Mouse (Mus musculus) MEL (cell line): ENCODE data around the gene Aunip. TPM values are rescaled to one million over a fixed set of nuclear protein-coding genes. Genes with fewer than 3 reads are reported as not detected.

Source experiments
- DNase-seq: peaks from one replicate; pipeline ENCODE4 v3.0.0; 2011; ENCODE audit warnings: low read depth, low spot score
- H3K27ac ChIP-seq: 2 replicates; pipeline ENCODE4 v1.5.1; 2012; ENCODE audit warnings: low read depth, mild to moderate bottlenecking, control low read depth, low read length, moderate library complexity; ENCODE audit not compliant: control insufficient read depth
- H3K27me3 ChIP-seq, 2 experiments: fragments of 150-350 bp in 1 of 2; sonication (generic) in 1 of 2; 2 replicates each; pipeline ENCODE4 v1.6.1; 2012; ENCODE audit warnings: low read length in 2 of 2, mild to moderate bottlenecking in 2 of 2, improper control_type of control experiment in 1 of 2, moderate library complexity in 1 of 2; ENCODE audit not compliant: insufficient read depth in 2 of 2, control insufficient read depth in 1 of 2
- H3K36me3 ChIP-seq, 2 experiments: 2 replicates each; pipeline ENCODE4 v1.6.1; 2012 to 2014; ENCODE audit warnings: low read length in 2 of 2, improper control_type of control experiment in 1 of 2, inconsistent platforms in 1 of 2, mild to moderate bottlenecking in 1 of 2; ENCODE audit not compliant: insufficient read depth in 2 of 2, control insufficient read depth in 1 of 2
- H3K4me1 ChIP-seq, 2 experiments: fragments of 150-350 bp in 1 of 2; sonication (generic) in 1 of 2; 2 replicates each; pipeline ENCODE4 v1.6.1; 2012; ENCODE audit warnings: low read length in 2 of 2, improper control_type of control experiment in 1 of 2, mild to moderate bottlenecking in 1 of 2; ENCODE audit not compliant: insufficient read depth in 2 of 2, control insufficient read depth in 1 of 2
- H3K4me3 ChIP-seq, 2 experiments: fragments of 150-350 bp in 1 of 2; sonication (generic) in 1 of 2; 2 replicates each; pipeline ENCODE4 v1.5.1; 2012; ENCODE audit warnings: low read depth in 2 of 2, low read length in 2 of 2, mild to moderate bottlenecking in 2 of 2, moderate library complexity in 2 of 2, control low read depth in 1 of 2, improper control_type of control experiment in 1 of 2; ENCODE audit not compliant: control insufficient read depth in 1 of 2, insufficient read depth in 1 of 2
- H3K79me2 ChIP-seq: 2 replicates; pipeline ENCODE4 v1.6.1; 2012; ENCODE audit warnings: mild to moderate bottlenecking, low read length, moderate library complexity; ENCODE audit not compliant: control insufficient read depth, poor library complexity, insufficient read depth
- H3K9ac ChIP-seq: 2 replicates; pipeline ENCODE4 v1.6.1; 2012; ENCODE audit warnings: low read depth, mild to moderate bottlenecking, control low read depth, low read length, moderate library complexity; ENCODE audit not compliant: control insufficient read depth, poor library complexity, severe bottlenecking
- H3K9me3 ChIP-seq: fragments of 150-350 bp; sonication (generic); replicated peaks from 2 replicates; pipeline ENCODE4 v1.6.1; 2012; ENCODE audit warnings: mild to moderate bottlenecking, low read length, improper control_type of control experiment, moderate library complexity; ENCODE audit not compliant: insufficient read depth
- CHD1 ChIP-seq: IDR thresholded peaks from 2 replicates; pipeline ENCODE4 v1.6.1; 2012; ENCODE audit warnings: low read depth, mild to moderate bottlenecking, inconsistent platforms, low read length, improper control_type of control experiment
- CTCF ChIP-seq, 3 experiments: IDR thresholded peaks in 2 of 3; conservative IDR thresholded peaks in 1 of 3; 2 replicates each; pipeline ENCODE4 v1.5.1; 2011 to 2012; ENCODE audit warnings: low read length in 3 of 3, low read depth in 2 of 3, mild to moderate bottlenecking in 2 of 3, improper control_type of control experiment in 1 of 3, inconsistent platforms in 1 of 3, mixed read lengths in 1 of 3, moderate library complexity in 1 of 3; ENCODE audit not compliant: control insufficient read depth in 1 of 3, insufficient read depth in 1 of 3, poor library complexity in 1 of 3, severe bottlenecking in 1 of 3
- ELF1 ChIP-seq: IDR thresholded peaks from 2 replicates; pipeline ENCODE4 v1.6.1; 2014; ENCODE audit warnings: low read depth, mild to moderate bottlenecking, inconsistent platforms, low read length, improper control_type of control experiment, moderate library complexity
- JUND ChIP-seq: IDR thresholded peaks from 2 replicates; pipeline ENCODE4 v1.6.1; 2011; ENCODE audit warnings: low read depth, mild to moderate bottlenecking, improper control_type of control experiment, low read length
- MAX ChIP-seq: IDR thresholded peaks from 2 replicates; pipeline ENCODE4 v1.6.1; 2011; ENCODE audit warnings: low read length, improper control_type of control experiment
- MYB ChIP-seq: IDR thresholded peaks from 2 replicates; pipeline ENCODE4 v1.6.1; 2011; ENCODE audit warnings: mild to moderate bottlenecking, low read depth, low read length, improper control_type of control experiment
- NRF1 ChIP-seq: IDR thresholded peaks from 2 replicates; pipeline ENCODE4 v1.6.1; 2014; ENCODE audit warnings: low read depth, mild to moderate bottlenecking, inconsistent platforms, low read length, improper control_type of control experiment, moderate library complexity; ENCODE audit not compliant: poor library complexity, insufficient read depth, severe bottlenecking
- POLR2A ChIP-seq, 2 experiments: IDR thresholded peaks; 2 replicates each; pipeline ENCODE4 v1.6.1; 2011 to 2012; ENCODE audit warnings: low read length in 2 of 2, mild to moderate bottlenecking in 2 of 2, control low read depth in 1 of 2, improper control_type of control experiment in 1 of 2, low read depth in 1 of 2, moderate library complexity in 1 of 2; ENCODE audit not compliant: control insufficient read depth in 1 of 2, insufficient read depth in 1 of 2, poor library complexity in 1 of 2
- POLR2AphosphoS5 ChIP-seq: IDR thresholded peaks from 2 replicates; pipeline ENCODE4 v1.6.1; 2012; ENCODE audit warnings: low read depth, borderline replicate concordance, mild to moderate bottlenecking, inconsistent platforms, low read length, moderate library complexity, mixed read lengths
- RAD21 ChIP-seq: IDR thresholded peaks from 2 replicates; pipeline ENCODE4 v1.6.1; 2011; ENCODE audit warnings: mild to moderate bottlenecking, low read depth, low read length, improper control_type of control experiment
- USF1 ChIP-seq: IDR thresholded peaks from 2 replicates; pipeline ENCODE4 v1.6.1; 2014; ENCODE audit warnings: low read depth, mild to moderate bottlenecking, inconsistent platforms, low read length, improper control_type of control experiment, moderate library complexity
- ZC3H11A ChIP-seq: IDR thresholded peaks from 2 replicates; pipeline ENCODE4 v1.6.1; 2012; ENCODE audit warnings: low read depth, mild to moderate bottlenecking, inconsistent platforms, low read length, improper control_type of control experiment
- ZKSCAN1 ChIP-seq: IDR thresholded peaks from 2 replicates; pipeline ENCODE4 v1.6.1; 2012; ENCODE audit warnings: low read depth, mild to moderate bottlenecking, inconsistent platforms, low read length, improper control_type of control experiment, moderate library complexity
- polyA plus RNA-seq, 2 experiments: library from polyadenylated mRNA; stranded (reverse) in 1 of 2; unstranded in 1 of 2; fragments of >175 nt in 1 of 2; fragments of >200 nt in 1 of 2; gene quantifications; 2 replicates each; pipeline versions ENCODE4 v1.2.1 to v1.2.4; 2012; ENCODE audit warnings: low replicate concordance in 2 of 2, low read depth in 1 of 2; ENCODE audit not compliant: insufficient read length in 2 of 2, insufficient read depth in 1 of 2, missing spikeins in 1 of 2
- total RNA-seq: library from RNA; depleted of rRNA; stranded (reverse); fragments of 300-350 nt; gene quantifications from 2 replicates; pipeline ENCODE4 v1.2.3, GENCODE M21; 2012; rRNA removed

The Aunip gene
- total and polyA plus RNA-seq, 3 experiments, result 14.9 to 20.6 TPM; not detected in 1

GRCm38 (mm10) chr4:134572449-134573300, 61.9 kb downstream of the Aunip start:
- H3K9ac ChIP-seq, result no peak overlapping the region
- no peak for TF ChIP-seq POLR2A (IDR thresholded peaks at IDR 0.05; ENCODE audit: control insufficient read depth in 1 of 2, insufficient read depth in 1 of 2, low read depth in 1 of 2, low read length in 2 of 2, poor library complexity in 1 of 2)
- no peak for TF ChIP-seq ZC3H11A
- no peak for TF ChIP-seq JUND
- TF ChIP-seq NRF1, result no peak
- no peak for TF ChIP-seq MYB
- no peak for TF ChIP-seq MAX
- no peak for TF ChIP-seq CHD1
- no peak for TF ChIP-seq RAD21
- no peak for TF ChIP-seq ZKSCAN1
- no peak for TF ChIP-seq POLR2AphosphoS5
- TF ChIP-seq ELF1, result no peak
- TF ChIP-seq USF1, result no peak
- TF ChIP-seq CTCF (IDR thresholded peaks at IDR 0.05 in 2 of 3, conservative IDR thresholded peaks at IDR 0.05 in 1 of 3; ENCODE audit: control insufficient read depth in 1 of 3, insufficient read depth in 1 of 3, low read depth in 2 of 3, low read length in 3 of 3, poor library complexity in 1 of 3, severe bottlenecking in 1 of 3), result no peak
- TF ChIP-seq, all 39 proteins: peak for 0
- no peak overlapping the region for H3K4me3 ChIP-seq
- no peaks in the 10 kb centered on the region for H3K36me3 ChIP-seq
- H3K9me3 ChIP-seq, result no peaks in the 10 kb centered on the region
- no peaks in the 10 kb centered on the region for H3K4me1 ChIP-seq
- H3K79me2 ChIP-seq, result no peaks in the 10 kb centered on the region
- no peak for DNase-seq
- H3K27me3 ChIP-seq, result no peaks in the 10 kb centered on the region
- no peak overlapping the region for H3K27ac ChIP-seq

Other genes with a start within 250 kb of the Aunip start
- gene Pdik1l, start 223.1 kb upstream of the Aunip start, total RNA-seq, result 13.0 and 14.3 TPM in 2 replicates
- 10 to 100 TPM; 11.7 to 32.1 TPM for gene Pdik1l, start 223.1 kb upstream of the Aunip start, polyA plus RNA-seq
- gene Trim63, start 195.9 kb upstream of the Aunip start, total RNA-seq, result not detected in 2 replicates
- not detected for gene Trim63, start 195.9 kb upstream of the Aunip start, polyA plus RNA-seq
- gene Slc30a2, start 167.8 kb upstream of the Aunip start, total RNA-seq, result 0.46 and 0.54 TPM in 2 replicates
- under 1 TPM in 1 of 2 experiments, not detected in 1; 0.39 TPM for gene Slc30a2, start 167.8 kb upstream of the Aunip start, polyA plus RNA-seq
- gene Extl1, start 127.1 kb upstream of the Aunip start, total RNA-seq, result 0.03 and 0.04 TPM in 2 replicates
- under 1 TPM in 1 of 2 experiments, not detected in 1; 0.33 TPM for gene Extl1, start 127.1 kb upstream of the Aunip start, polyA plus RNA-seq
- gene Pafah2, start 114.7 kb upstream of the Aunip start, total RNA-seq, result 6.0 TPM in 2 replicates
- gene Pafah2, start 114.7 kb upstream of the Aunip start, polyA plus RNA-seq, result 10 to 100 TPM in 1 of 2 experiments, not detected in 1; 10.6 TPM
- 200 and 214 TPM in 2 replicates for gene Stmn1, start 42.7 kb upstream of the Aunip start, total RNA-seq
- gene Stmn1, start 42.7 kb upstream of the Aunip start, polyA plus RNA-seq, result 100 to 1,000 TPM in 1 of 2 experiments, not detected in 1; 350 TPM
- 0.19 and 0.26 TPM in 2 replicates for gene Paqr7, start 14.3 kb upstream of the Aunip start, total RNA-seq
- 1 to 10 TPM in 1 of 2 experiments, not detected in 1; 2.4 TPM for gene Paqr7, start 14.3 kb upstream of the Aunip start, polyA plus RNA-seq
- 44.3 and 52.0 TPM in 2 replicates for gene Mtfr1l, start 24.4 kb downstream of the Aunip start, total RNA-seq
- gene Mtfr1l, start 24.4 kb downstream of the Aunip start, polyA plus RNA-seq, result 10 to 100 TPM in 1 of 2 experiments, not detected in 1; 88.3 TPM
- gene Selenon, start 41.2 kb downstream of the Aunip start, total RNA-seq, result 2.2 and 2.9 TPM in 2 replicates
- gene Selenon, start 41.2 kb downstream of the Aunip start, polyA plus RNA-seq, result 10 to 100 TPM in 1 of 2 experiments, not detected in 1; 16.3 TPM
- gene Man1c1, start 193.3 kb downstream of the Aunip start, total RNA-seq, result 1.6 and 1.9 TPM in 2 replicates
- gene Man1c1, start 193.3 kb downstream of the Aunip start, polyA plus RNA-seq, result 1 to 10 TPM in 1 of 2 experiments, not detected in 1; 5.2 TPM